Mouse (Mus musculus): ENCODE measurements around the gene Vmn1r215. TPM values are rescaled to one million over a fixed set of nuclear protein-coding genes. Genes with fewer than 3 reads are reported as not detected.
"Not testable (repeated sequence)": the region's sequence is repeated elsewhere in the genome, so short reads cannot be mapped to it uniquely, and the experiment has no call there.

Gene Vmn1r215
- polyA plus RNA-seq (2015; fragmentation: Nextera tagmentation; extraction: Ambion mirVana), result not detected in 2 replicates

DNA sequence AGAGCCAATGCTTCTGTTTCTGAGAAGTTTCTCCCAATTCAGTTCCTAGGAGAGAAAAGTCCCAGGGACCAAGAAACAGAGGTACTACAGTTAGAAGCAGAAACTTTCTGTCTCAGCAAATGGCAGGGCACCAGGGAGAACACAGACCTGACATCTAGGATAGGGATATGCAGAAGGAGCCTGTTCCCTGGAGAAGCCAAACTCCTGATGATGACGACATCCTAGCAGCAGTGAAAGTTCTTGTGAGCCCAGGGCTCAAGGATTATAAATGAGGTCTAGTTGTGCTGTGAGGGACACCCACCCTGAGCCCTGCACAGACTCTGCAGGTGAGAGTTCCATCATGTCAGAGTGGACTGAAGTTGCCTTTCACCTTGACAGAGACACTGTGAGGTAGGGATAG, at the start of gene Vmn1r215:
TSS of gene Vmn1r215 (plus strand) at position 301 of the 400 bp plus-strand sequence.
- no peak within 1 kb of the TSS for H3K27ac ChIP-seq (ENCODE audit: low read length)
- WGBS, result 50% methylated on average over 1 of the region's 1 CpGs
- no peak within 1 kb of the TSS for H3K4me2 ChIP-seq (ENCODE audit: low read depth, low read length)
- H3K4me1 ChIP-seq (ENCODE audit: control insufficient read depth, insufficient read depth, low read length), result no peaks in the 10 kb centered on the region
- H3K27me3 ChIP-seq (replicated peaks; ENCODE audit: control insufficient read depth, insufficient read depth, low read length), result no peaks in the 10 kb centered on the region
- no peak within 1 kb of the TSS for H3K4me3 ChIP-seq (ENCODE audit: low read length)
- H3K9ac ChIP-seq (ENCODE audit: low read depth, low read length), result no peak within 1 kb of the TSS
- H3K36me3 ChIP-seq (ENCODE audit: control insufficient read depth, insufficient read depth, low read length), result no peaks in the 10 kb centered on the region
- H3K9me3 ChIP-seq (ENCODE audit: control insufficient read depth, low read length), result no peaks in the 10 kb centered on the region
- ATAC-seq, result no peak

DNA sequence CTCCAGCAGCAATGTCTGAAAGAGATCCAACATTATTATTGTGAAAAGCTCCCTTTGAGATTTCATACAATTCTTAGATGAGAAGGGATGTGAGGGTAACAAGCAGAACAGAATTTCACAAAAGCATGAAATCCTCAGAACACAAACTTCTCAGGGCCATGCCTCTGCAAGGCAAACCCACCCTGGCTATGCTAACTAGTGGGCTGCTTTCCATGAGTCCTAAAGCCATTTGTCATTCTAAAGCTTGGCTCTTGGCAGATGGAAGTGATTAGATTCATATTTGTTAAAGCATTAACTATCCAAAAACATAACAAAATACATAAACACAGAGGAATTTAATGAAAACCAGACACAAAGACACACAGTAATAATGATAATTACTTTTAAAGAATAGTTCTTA, 49.7 kb upstream of the Vmn1r215 start:
- H3K9me3 ChIP-seq (ENCODE audit: control insufficient read depth, low read length), result no peaks in the 10 kb centered on the region
- no peak for ATAC-seq
- no peak overlapping the region for H3K4me2 ChIP-seq (ENCODE audit: low read depth, low read length)
- H3K27ac ChIP-seq (ENCODE audit: low read length), result no peak overlapping the region
- no peaks in the 10 kb centered on the region for H3K27me3 ChIP-seq (replicated peaks; ENCODE audit: control insufficient read depth, insufficient read depth, low read length)
- H3K36me3 ChIP-seq (ENCODE audit: control insufficient read depth, insufficient read depth, low read length), result no peaks in the 10 kb centered on the region
- H3K4me1 ChIP-seq (ENCODE audit: control insufficient read depth, insufficient read depth, low read length), result no peaks in the 10 kb centered on the region
- no peak overlapping the region for H3K4me3 ChIP-seq (ENCODE audit: low read length)
- no peak overlapping the region for H3K9ac ChIP-seq (ENCODE audit: low read depth, low read length)

DNA sequence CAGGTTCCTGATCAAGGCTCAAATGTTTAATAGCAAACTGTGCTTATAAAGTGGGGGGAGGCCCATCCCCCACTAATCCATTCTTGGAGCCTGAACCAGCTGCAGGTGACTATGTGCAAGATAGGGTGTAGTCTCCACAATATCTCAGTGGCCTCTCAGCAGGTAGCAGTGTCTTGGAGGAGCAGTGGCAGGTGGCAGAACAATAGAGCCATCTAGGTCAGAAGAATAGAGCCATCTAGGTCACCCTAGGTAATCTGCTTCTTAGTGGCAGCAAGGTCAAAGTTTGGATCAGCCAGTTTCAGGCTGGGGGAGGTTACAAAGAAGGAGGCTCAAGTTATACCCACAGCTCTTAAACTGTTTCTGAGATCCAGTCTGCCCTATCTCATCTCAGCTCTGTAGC, 43.0 kb upstream of the Vmn1r215 start:
- Histone ChIP-seq H3K27me3 (replicated peaks; ENCODE audit: control insufficient read depth, insufficient read depth, low read length) (no peaks in the 10 kb centered on the region), H3K4me3 (ENCODE audit: low read length) (no peak overlapping the region), H3K36me3 (ENCODE audit: control insufficient read depth, insufficient read depth, low read length) (no peaks in the 10 kb centered on the region), H3K9ac (ENCODE audit: low read depth, low read length) (no peak overlapping the region), H3K9me3 (ENCODE audit: control insufficient read depth, low read length) (no peaks in the 10 kb centered on the region), H3K4me2 (ENCODE audit: low read depth, low read length) (no peak overlapping the region), H3K27ac (ENCODE audit: low read length) (no peak overlapping the region), H3K4me1 (ENCODE audit: control insufficient read depth, insufficient read depth, low read length) (no peaks in the 10 kb centered on the region)
- ATAC-seq, result no peak

DNA sequence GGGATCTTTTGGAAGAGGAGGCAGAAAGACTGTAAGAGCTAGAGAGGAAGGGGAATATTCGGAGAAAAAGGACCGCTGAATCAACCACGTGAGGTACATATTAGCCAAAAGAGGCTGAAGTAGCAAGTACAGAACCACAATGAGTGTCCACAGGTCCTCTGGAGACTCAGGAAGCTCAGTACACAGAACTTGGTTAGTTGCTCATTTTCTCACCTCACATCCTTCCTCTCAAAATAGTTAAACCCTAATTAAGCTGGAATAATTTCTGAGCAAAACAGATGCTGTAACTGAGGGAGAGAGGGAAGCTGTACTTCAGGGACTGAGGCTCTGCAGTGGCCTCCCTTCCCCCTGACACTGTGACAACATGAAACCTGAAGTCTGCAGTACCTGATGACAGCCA, 37.7 kb upstream of the Vmn1r215 start, which contains the start of gene Vmn1r214:
TSS of gene Vmn1r214 (plus strand) at position 301 of the 400 bp plus-strand sequence.
- Histone ChIP-seq H3K4me2 (ENCODE audit: low read depth, low read length) (no peak within 1 kb of the TSS), H3K4me3 (ENCODE audit: low read length) (no peak within 1 kb of the TSS), H3K27me3 (replicated peaks; ENCODE audit: control insufficient read depth, insufficient read depth, low read length) (no peaks in the 10 kb centered on the region), H3K36me3 (ENCODE audit: control insufficient read depth, insufficient read depth, low read length) (no peaks in the 10 kb centered on the region), H3K27ac (ENCODE audit: low read length) (no peak within 1 kb of the TSS), H3K9ac (ENCODE audit: low read depth, low read length) (no peak within 1 kb of the TSS), H3K4me1 (ENCODE audit: control insufficient read depth, insufficient read depth, low read length) (no peaks in the 10 kb centered on the region), H3K9me3 (ENCODE audit: control insufficient read depth, low read length) (no peaks in the 10 kb centered on the region)
- no peak for ATAC-seq
- 86% methylated on average over 3 of the region's 3 CpGs for WGBS

- 68% methylated on average over 1 of the region's 1 CpGs for WGBS
These were observed 10.0 kb upstream of the Vmn1r215 start for GRCm38 (mm10) chr13:23057778-23058177.

DNA sequence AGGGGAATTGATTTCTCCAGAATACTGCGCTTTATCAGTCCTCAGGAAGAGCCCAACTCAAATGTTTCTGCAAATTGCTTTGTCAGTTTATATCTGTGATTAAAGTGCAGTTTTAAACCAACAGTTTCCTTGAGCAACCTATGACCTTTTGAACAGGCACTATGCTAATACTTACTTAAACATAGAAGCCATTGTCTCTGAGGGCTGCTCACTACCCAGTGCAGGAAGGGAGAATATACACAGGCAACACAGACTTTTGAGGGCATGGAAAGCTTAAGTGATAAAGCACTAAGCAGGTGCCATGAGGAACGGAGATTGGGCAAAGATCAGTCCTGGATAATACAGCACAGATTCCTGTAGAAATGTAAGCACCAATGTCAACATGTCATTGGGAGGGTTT, 1.5 kb downstream of the Vmn1r215 start:
- Histone ChIP-seq H3K27ac (ENCODE audit: low read length) (no peak overlapping the region), H3K9me3 (ENCODE audit: control insufficient read depth, low read length) (no peaks in the 10 kb centered on the region), H3K4me2 (ENCODE audit: low read depth, low read length) (no peak overlapping the region), H3K4me1 (ENCODE audit: control insufficient read depth, insufficient read depth, low read length) (no peaks in the 10 kb centered on the region), H3K9ac (ENCODE audit: low read depth, low read length) (no peak overlapping the region), H3K36me3 (ENCODE audit: control insufficient read depth, insufficient read depth, low read length) (no peaks in the 10 kb centered on the region), H3K27me3 (replicated peaks; ENCODE audit: control insufficient read depth, insufficient read depth, low read length) (no peaks in the 10 kb centered on the region), H3K4me3 (ENCODE audit: low read length) (no peak overlapping the region)
- WGBS, result 64% methylated on average over 2 of the region's 2 CpGs
- peak; percentile 98 for ATAC-seq

More at GRCm38 (mm10) chr13:23057778-23058177, 10.0 kb upstream of the Vmn1r215 start:
- no peak overlapping the region for H3K4me3 ChIP-seq (ENCODE audit: low read length)
- no peaks in the 10 kb centered on the region for H3K36me3 ChIP-seq (ENCODE audit: control insufficient read depth, insufficient read depth, low read length)
- no peaks in the 10 kb centered on the region for H3K27me3 ChIP-seq (replicated peaks; ENCODE audit: control insufficient read depth, insufficient read depth, low read length)
- no peaks in the 10 kb centered on the region for H3K9me3 ChIP-seq (ENCODE audit: control insufficient read depth, low read length)
- H3K9ac ChIP-seq (ENCODE audit: low read depth, low read length), result no peak overlapping the region
- no peaks in the 10 kb centered on the region for H3K4me1 ChIP-seq (ENCODE audit: control insufficient read depth, insufficient read depth, low read length)
- no peak overlapping the region for H3K27ac ChIP-seq (ENCODE audit: low read length)
- ATAC-seq, result no peak
- H3K4me2 ChIP-seq (ENCODE audit: low read depth, low read length), result no peak overlapping the region

DNA sequence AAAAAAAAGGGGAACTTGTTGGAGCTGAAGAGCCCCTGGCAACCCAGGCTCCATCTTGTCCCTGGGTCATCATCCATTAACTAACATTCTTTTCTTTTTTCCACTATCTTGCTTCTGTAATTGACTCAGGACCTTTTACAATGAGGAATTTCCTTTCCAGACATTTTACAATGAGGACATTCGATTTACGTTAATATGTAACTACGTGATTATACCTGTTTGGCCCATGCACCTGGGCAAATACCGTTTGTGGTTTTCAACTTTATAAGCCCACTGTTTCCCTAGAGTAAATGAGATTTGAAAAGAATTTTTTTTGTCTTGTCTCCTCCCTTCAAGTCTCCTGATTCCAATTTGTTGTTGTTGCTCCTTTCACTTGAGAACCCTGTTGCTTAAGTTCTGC, 26.6 kb downstream of the Vmn1r215 start:
- WGBS, result 59% methylated on average over 4 of the region's 4 CpGs
- Histone ChIP-seq H3K4me1 (ENCODE audit: control insufficient read depth, insufficient read depth, low read length) (no peaks in the 10 kb centered on the region), H3K9ac (ENCODE audit: low read depth, low read length) (no peak overlapping the region), H3K4me2 (ENCODE audit: low read depth, low read length) (no peak overlapping the region), H3K27ac (ENCODE audit: low read length) (no peak overlapping the region), H3K36me3 (ENCODE audit: control insufficient read depth, insufficient read depth, low read length) (no peaks in the 10 kb centered on the region), H3K4me3 (ENCODE audit: low read length) (no peak overlapping the region), H3K27me3 (replicated peaks; ENCODE audit: control insufficient read depth, insufficient read depth, low read length) (no peaks in the 10 kb centered on the region), H3K9me3 (ENCODE audit: control insufficient read depth, low read length) (no peaks in the 10 kb centered on the region)
- peak; percentile 92 for ATAC-seq

DNA sequence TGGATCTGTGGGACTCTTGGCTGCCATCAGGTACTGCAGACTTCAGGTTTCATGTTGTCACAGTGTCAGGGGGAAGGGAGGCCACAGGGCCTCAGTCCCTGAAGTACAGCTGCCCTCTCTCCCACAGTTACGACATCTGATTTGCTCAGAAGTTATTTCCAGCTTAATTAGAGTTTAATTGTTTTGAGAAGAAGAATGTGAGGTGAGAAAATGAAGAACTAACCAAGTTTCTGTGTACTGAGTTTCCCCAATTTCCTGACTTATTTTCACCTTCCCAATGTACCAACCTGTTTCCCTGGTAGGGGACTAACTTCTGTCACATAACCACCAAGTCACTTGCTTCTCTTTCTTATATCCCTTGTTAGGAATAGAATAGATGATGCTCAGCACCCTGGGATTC, 50.3 kb downstream of the Vmn1r215 start, which contains the start of gene Vmn1r217:
TSS of gene Vmn1r217 (minus strand) at position 101 of the 400 bp plus-strand sequence.
- H3K36me3 ChIP-seq (ENCODE audit: control insufficient read depth, insufficient read depth, low read length); ATAC-seq; H3K4me1 ChIP-seq (ENCODE audit: control insufficient read depth, insufficient read depth, low read length); H3K27ac ChIP-seq (ENCODE audit: low read length); H3K4me2 ChIP-seq (ENCODE audit: low read depth, low read length); H3K4me3 ChIP-seq (ENCODE audit: low read length); H3K9ac ChIP-seq (ENCODE audit: low read depth, low read length); H3K27me3 ChIP-seq (replicated peaks; ENCODE audit: control insufficient read depth, insufficient read depth, low read length); H3K9me3 ChIP-seq (ENCODE audit: control insufficient read depth, low read length): not testable (repeated sequence)
- 77% methylated on average over 1 of the region's 1 CpGs for WGBS

DNA sequence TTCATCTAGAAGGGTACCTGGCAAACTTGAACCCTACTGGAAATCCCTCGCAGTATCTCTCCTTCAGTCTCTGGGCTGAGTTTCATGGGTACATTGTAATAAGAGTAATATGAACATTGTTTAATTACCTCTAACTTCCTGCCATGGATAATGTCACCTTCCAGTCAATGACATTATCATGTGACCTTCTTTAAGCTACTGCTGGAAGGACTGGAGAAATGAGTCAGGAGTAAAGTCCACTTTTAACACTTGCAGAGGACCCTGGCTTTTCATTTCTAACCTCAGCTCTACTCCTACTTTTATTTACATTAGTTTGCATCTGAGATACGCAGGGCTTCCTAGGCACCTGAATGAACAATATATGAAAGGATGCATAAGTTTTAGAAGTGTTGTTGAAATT, 52.8 kb downstream of the Vmn1r215 start:
- no peak overlapping the region for H3K9ac ChIP-seq (ENCODE audit: low read depth, low read length)
- 70% methylated on average over 2 of the region's 2 CpGs for WGBS
- H3K4me3 ChIP-seq (ENCODE audit: low read length), result no peak overlapping the region
- H3K4me1 ChIP-seq (ENCODE audit: control insufficient read depth, insufficient read depth, low read length), result no peaks in the 10 kb centered on the region
- ATAC-seq, result peak; percentile 76
- H3K27ac ChIP-seq (ENCODE audit: low read length), result no peak overlapping the region
- no peaks in the 10 kb centered on the region for H3K9me3 ChIP-seq (ENCODE audit: control insufficient read depth, low read length)
- H3K4me2 ChIP-seq (ENCODE audit: low read depth, low read length), result no peak overlapping the region
- H3K36me3 ChIP-seq (ENCODE audit: control insufficient read depth, insufficient read depth, low read length), result no peaks in the 10 kb centered on the region
- no peaks in the 10 kb centered on the region for H3K27me3 ChIP-seq (replicated peaks; ENCODE audit: control insufficient read depth, insufficient read depth, low read length)
